Mouse (Mus musculus) embryonic facial prominence, embryonic 13.5 days (tissue): ENCODE results near the gene Olfr137. TPM values are rescaled to one million over a fixed set of nuclear protein-coding genes. Genes with fewer than 3 reads are reported as not detected.

Experiments
- ATAC-seq: fragments of 200-750 bp; cut with Nextera tagmentation; 2 replicates; pipeline ENCODE4 v1.8.0; 2017; ENCODE audit warnings: low read depth; ENCODE audit not compliant: insufficient number of reproducible peaks, insufficient read depth, low FRiP score, low TSS enrichment
- H3K27ac ChIP-seq: fragments of 300-500 bp; sonication (generic); 2 replicates; pipeline ENCODE4 v1.5.1; 2015; ENCODE audit warnings: moderate library complexity, mild to moderate bottlenecking, inconsistent platforms
- H3K27me3 ChIP-seq: fragments of 300-500 bp; sonication (generic); 2 replicates; pipeline ENCODE4 v1.6.1; 2015; ENCODE audit warnings: mild to moderate bottlenecking, inconsistent platforms
- H3K36me3 ChIP-seq: fragments of 300-500 bp; sonication (generic); 2 replicates; pipeline ENCODE4 v1.6.1; 2015; ENCODE audit warnings: mild to moderate bottlenecking, inconsistent platforms
- H3K4me1 ChIP-seq: fragments of 300-500 bp; sonication (generic); 2 replicates; pipeline ENCODE4 v1.6.1; 2015; ENCODE audit warnings: inconsistent platforms
- H3K4me2 ChIP-seq: fragments of 300-500 bp; sonication (generic); 2 replicates; pipeline ENCODE4 v1.6.1; 2015; ENCODE audit warnings: moderate library complexity, mild to moderate bottlenecking, inconsistent platforms
- H3K4me3 ChIP-seq: fragments of 300-500 bp; sonication (generic); 2 replicates; pipeline ENCODE4 v1.5.1; 2015; ENCODE audit warnings: mild to moderate bottlenecking, inconsistent platforms
- H3K9ac ChIP-seq: fragments of 300-500 bp; sonication (generic); 2 replicates; pipeline ENCODE4 v1.6.1; 2015; ENCODE audit warnings: mild to moderate bottlenecking, inconsistent platforms
- H3K9me3 ChIP-seq: fragments of 300-500 bp; sonication (generic); 2 replicates; pipeline ENCODE4 v1.6.1; 2016; ENCODE audit warnings: inconsistent platforms
- WGBS: fragments of 180-500 bp; shearing (Covaris S2); methylation state at CpG from one replicate; pipeline ENCODE4 v1.1.7; 2015; ENCODE audit warnings: mixed read lengths; 5-methylcytosine and 5-hydroxymethylcytosine counted together
- polyA plus RNA-seq: library from polyadenylated mRNA; unstranded; fragments of >200 nt; fragmentation: Nextera tagmentation; extraction: Ambion mirVana; gene quantifications from 2 replicates; pipeline ENCODE4 v1.2.1, GENCODE M21; 2015

Olfr137 gene
- polyA plus RNA-seq, result not detected in 2 replicates

DNA sequence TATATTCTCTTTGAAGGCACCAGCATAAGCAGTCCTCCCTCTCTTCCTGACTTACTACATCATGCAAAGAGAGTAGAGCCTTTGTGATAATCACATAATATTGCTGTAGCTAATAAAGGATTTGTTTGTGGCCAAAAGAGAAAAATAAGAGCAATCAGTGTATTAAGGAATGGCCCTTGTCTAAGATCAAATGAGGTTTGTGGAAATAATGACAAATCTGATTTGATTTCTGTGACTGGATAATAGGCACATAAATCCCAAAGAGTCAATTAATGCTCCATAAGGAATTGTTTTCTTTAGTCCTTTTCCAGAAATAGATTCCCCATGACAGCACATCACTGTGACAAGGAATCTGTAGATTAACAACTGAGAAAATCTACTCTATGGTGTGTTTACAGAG is at the start of gene Olfr137:
Gene Olfr137 (minus strand): TSS at position 101 of the 400 bp plus-strand sequence.
- no peak within 1 kb of the TSS for H3K4me2 ChIP-seq
- H3K27ac ChIP-seq, result no peak within 1 kb of the TSS
- ATAC-seq, result no peak
- H3K4me3 ChIP-seq, result no peak within 1 kb of the TSS
- H3K4me1 ChIP-seq, result no peaks in the 10 kb centered on the region
- no peak within 1 kb of the TSS for H3K9ac ChIP-seq
- H3K36me3 ChIP-seq, result no peaks in the 10 kb centered on the region
- no peaks in the 10 kb centered on the region; the same call in 1 of the 2 replicates for H3K9me3 ChIP-seq
- H3K27me3 ChIP-seq, result no peaks in the 10 kb centered on the region

DNA sequence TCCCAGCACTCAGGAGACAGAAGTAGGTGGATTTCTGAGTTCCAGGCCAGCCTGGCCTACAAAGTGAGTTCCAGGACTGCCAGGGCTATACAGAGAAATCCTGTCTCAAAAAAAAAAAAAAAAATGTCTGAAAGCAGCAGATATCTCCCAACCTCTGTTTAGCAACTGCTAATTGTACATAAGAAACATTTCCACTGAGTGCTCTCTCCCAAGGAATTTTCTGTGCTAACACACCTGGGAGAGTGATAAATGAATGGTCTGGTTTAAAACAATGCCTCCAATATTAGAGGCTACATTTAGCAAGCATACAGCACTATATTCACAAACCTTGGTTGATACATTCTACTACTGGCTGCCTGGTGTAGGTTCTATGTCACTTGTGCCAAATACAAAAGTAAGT is 22.2 kb upstream of the Olfr137 start, which contains the start of gene Olfr136:
Gene Olfr136 (plus strand): TSS at position 301 of the 400 bp plus-strand sequence.
- no peak within 1 kb of the TSS for H3K9ac ChIP-seq
- no peaks in the 10 kb centered on the region; the same call in 1 of the 2 replicates for H3K9me3 ChIP-seq
- no peaks in the 10 kb centered on the region for H3K27me3 ChIP-seq
- no peak within 1 kb of the TSS for H3K4me3 ChIP-seq
- H3K27ac ChIP-seq, result no peak within 1 kb of the TSS
- H3K4me2 ChIP-seq, result no peak within 1 kb of the TSS
- no peaks in the 10 kb centered on the region for H3K4me1 ChIP-seq
- no peak for ATAC-seq
- H3K36me3 ChIP-seq, result no peaks in the 10 kb centered on the region

DNA sequence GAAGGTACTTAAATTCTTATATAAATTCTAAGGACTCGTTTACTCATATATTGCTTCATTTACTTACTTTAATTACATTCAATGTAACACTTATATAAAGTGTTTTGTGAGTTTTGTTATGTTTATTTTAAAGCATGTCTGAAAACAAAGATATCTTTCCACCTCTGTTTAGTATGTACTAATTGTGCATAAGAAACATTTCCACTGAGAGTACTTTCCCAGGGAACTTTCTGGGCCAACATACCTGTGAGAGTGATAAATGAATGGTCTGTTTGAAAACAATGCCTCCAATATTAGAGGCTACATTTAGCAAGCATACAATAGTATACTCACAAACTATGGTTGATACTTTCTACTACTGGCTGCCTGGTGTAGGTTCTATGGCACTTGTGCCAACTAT is 46.6 kb downstream of the Olfr137 start, which contains the start of gene Olfr138:
Gene Olfr138 (plus strand): TSS at position 301 of the 400 bp plus-strand sequence.
- H3K9ac ChIP-seq, result no peak within 1 kb of the TSS

More for the DNA sequence above, 46.6 kb downstream of the Olfr137 start, which contains the start of gene Olfr138:
- Histone ChIP-seq H3K4me1 (no peaks in the 10 kb centered on the region), H3K4me2 (no peak within 1 kb of the TSS), H3K4me3 (no peak within 1 kb of the TSS), H3K27ac (no peak within 1 kb of the TSS), H3K9me3 (no peaks in the 10 kb centered on the region), H3K27me3 (no peaks in the 10 kb centered on the region), H3K36me3 (no peaks in the 10 kb centered on the region)
- ATAC-seq, result no peak
- WGBS, result 73% methylated on average over 1 of the region's 1 CpGs

Other genes starting within 250 kb of the Olfr137 start
- not detected in 2 replicates for gene Olfr129, start 247.5 kb downstream of the Olfr137 start, polyA plus RNA-seq
- not detected in 2 replicates for gene Olfr130, start 243.6 kb downstream of the Olfr137 start, polyA plus RNA-seq
- gene Olfr131, start 218.9 kb downstream of the Olfr137 start, polyA plus RNA-seq, result not detected in 2 replicates
- not detected in 2 replicates for gene Olfr132, start 173.0 kb downstream of the Olfr137 start, polyA plus RNA-seq
- gene Olfr133, start 162.3 kb downstream of the Olfr137 start, polyA plus RNA-seq, result not detected in 2 replicates
- not detected in 2 replicates for gene Olfr134, start 136.2 kb downstream of the Olfr137 start, polyA plus RNA-seq
- gene Olfr135, start 103.2 kb downstream of the Olfr137 start, polyA plus RNA-seq, result not detected in 2 replicates
- not detected in 2 replicates for gene Olfr138, start 46.5 kb downstream of the Olfr137 start, polyA plus RNA-seq
- gene Olfr136, start 22.3 kb upstream of the Olfr137 start, polyA plus RNA-seq, result not detected in 2 replicates
- not detected in 2 replicates for gene Esp36, start 112.6 kb upstream of the Olfr137 start, polyA plus RNA-seq
- gene Esp34, start 246.6 kb upstream of the Olfr137 start, polyA plus RNA-seq, result not detected in 2 replicates